Mouse (Mus musculus): ENCODE data around the gene Atad1.
A peak's percentile ranks its signal among the peaks of the same experiment; 100 is the strongest.
"Not testable (repeated sequence)": the region's sequence is repeated elsewhere in the genome, so short reads cannot be mapped to it uniquely, and the experiment has no call there.

Atad1 gene

DNA sequence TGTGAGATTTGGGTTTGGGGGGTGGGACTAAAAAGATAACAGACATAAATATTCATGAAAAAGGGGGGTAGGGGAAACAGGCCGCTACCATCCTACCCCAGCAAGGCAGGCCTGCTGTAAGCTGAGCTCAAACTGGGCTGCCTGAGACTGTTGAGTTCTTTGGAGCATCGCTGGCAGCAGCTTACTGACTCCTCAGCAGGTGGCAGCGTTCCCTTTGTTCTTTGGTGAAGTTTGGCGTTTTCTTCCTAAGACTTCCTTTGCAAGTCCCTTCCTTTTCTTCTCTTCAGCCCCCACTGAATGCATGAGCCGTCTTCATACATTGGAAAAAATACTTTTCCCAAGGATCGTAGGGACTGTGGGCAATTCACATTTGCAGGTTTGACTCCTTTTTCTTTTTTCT lies 9.8 kb upstream of the Atad1 start:
- no peak for DNase-seq (ENCODE audit: low spot score in 2 of 2)

DNA sequence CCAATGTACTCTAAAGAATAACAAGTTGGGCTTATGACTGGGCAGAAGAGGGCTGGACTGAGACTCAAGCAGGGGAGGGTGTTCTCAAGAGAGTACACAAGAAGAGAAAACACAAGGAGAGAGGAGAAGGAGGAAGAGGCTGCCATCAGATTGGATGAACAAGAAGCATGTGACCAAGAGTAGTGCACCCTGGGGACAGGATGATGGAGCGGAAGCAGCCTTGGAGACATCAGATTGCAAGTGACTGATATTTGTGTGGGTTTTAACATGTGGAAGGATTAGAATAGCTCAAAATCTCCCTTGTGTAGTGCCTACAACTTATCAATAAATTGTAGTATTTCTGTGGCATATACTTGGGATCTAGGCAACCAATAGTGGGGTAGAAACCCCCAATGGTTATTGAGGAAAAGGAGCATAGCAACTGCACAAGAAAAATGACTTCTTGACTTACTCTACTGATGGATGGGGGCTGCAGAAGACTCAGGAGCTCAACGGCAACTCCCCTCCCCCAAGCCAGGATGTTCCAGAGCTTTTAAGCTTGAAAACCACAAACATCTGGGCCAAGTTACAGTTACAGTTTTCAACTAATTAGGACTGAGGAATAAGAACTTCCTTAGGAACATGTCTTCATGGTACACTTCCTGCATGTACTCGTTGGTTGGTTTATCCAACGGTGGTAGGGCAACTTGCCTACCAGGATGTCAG lies 1.2 kb upstream of the Atad1 start:
- no peak for DNase-seq (ENCODE audit: low spot score in 2 of 2)

DNA sequence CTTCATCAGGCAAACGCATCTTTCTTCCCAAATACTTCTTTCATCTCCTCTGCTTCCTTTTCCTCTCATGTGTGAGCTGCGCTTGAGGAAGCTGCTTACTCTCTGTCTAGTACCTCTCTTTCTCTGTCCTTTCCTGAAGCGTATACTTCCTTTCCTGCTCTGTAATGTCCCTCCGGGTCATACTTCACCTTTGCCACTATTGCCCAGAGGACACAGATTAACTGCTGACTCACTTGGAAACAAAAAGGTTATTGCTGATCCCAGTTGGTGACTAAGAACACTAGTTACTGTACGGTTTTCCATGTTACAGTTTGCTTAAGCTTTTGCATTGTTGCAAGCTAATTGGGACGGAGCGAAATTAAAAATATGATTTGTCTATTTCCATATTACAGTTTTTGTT lies 1.7 kb downstream of the Atad1 start:
- DNase-seq (ENCODE audit: low spot score in 2 of 2) = no peak

DNA sequence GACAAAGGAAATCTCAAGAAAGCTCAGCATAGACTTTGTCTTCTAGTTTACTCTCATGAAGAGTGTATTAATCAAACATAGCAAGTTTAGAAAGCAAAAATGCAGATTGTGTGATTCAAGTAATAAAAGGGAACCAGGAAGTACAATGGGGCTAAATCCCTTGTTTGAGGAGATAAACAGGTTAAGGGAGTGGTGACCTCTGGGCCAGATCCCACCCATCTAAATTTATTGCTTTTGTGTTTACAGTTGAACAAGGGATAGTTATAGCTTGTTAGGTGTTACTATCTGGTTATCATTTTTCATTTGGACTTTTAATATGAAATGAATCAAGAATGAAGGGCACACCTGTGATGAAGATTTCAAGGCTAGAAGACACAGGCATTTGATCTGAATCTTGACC lies 6.7 kb downstream of the Atad1 start:
- no peak for DNase-seq (ENCODE audit: low spot score in 2 of 2)

DNA sequence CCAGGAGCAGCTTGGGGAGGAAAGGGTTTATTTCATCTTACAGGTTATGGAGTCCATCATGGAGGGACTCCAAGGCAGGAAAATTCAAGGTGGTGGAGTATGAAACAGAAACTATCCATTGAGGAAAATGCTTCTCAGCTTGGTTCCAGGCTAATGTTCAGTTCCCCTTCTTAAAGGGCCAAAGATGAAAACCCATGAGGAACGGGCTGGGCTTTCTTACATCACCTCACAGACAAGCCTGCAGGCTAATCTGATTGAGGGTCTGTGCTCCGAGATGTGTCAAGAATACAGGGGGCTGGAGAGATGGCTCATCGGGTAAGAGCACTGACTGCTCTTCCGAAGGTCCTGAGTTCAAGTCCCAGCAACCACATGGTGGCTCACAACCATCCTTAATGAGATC lies 9.8 kb downstream of the Atad1 start:
- no peak for DNase-seq (ENCODE audit: low spot score in 2 of 2)

DNA sequence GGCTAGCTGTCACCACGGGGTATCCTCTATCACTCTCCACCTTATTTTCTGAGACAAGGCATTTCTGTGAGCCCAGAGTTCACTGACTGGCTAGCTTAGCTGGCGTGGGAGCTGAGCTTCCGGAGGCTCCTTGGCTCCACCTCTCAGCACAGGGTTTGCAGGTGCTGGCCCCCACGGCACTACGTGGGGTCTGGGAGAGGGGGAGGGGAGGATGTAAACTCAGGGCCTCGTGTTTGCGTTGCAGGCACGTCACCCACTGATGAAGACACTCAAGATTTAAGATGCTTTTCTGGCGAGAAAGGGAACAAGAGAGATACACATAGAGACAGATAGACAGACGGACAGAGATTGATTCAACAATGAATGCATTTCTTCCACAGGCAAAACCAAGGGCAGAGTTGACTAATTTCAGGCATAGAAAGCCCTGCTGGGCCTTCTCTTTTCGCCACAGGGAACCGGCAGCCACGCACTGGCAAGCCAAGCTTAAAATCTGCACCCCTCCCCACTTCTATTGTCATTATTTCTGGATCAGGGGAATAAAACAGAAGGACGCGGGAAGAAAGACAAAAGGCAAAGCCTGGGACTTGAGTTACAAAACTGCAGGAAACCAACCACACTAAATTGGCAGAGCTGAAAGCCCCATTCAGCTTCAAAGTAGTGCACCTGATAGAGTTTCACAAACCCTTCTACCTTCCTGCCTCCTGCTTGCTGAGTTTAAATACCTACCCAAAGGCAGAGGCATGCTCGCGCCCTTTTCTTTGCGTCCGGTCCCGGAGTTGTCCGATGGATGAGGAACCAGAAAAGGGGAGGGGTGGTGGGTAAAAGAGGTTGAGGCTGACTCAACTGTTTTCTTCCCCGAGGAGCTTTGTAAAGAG lies 12.9 kb downstream of the Atad1 start:
- DNase-seq (ENCODE audit: low spot score in 2 of 2) = no peak

DNA sequence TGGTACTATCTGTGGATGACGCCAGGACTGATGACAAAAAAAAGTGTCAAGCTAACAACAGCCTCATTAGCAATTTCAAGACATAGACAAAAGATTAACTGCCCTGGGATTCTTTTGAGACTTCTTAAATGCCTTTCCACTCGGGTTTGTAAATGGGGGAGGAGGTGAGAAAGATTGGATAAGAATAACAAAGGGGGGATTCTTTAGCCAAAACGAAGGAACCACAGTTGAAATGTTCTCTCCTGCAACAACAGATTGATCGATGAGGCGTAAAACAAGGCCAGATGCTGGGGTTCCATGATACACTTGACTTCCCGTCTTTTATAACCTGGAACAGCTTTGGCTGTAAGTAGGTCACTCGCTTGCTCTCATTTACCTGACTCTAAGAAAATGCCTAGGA lies 15.8 kb downstream of the Atad1 start:
- no peak for DNase-seq (ENCODE audit: low spot score in 2 of 2)

DNA sequence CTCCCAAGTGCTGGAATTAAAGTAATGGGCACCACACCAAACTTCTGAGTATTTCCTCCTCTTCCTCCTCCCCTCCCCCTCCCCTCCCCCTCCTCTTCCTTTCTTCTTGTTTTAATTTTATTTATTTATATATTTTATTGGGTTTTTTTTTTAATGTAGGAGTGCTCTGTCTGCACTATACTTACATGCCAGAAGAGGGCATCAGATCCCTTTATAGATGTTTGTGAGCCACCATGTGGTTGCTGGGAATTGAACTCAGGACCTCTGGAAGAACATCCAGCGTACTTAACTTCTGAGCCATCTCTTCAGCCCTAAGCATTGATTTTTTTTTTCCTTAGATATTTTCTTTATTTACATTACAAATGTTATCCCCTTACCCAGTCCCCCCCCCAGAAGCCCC lies 19.3 kb downstream of the Atad1 start:
- DNase-seq (ENCODE audit: low spot score in 2 of 2) = no peak

DNA sequence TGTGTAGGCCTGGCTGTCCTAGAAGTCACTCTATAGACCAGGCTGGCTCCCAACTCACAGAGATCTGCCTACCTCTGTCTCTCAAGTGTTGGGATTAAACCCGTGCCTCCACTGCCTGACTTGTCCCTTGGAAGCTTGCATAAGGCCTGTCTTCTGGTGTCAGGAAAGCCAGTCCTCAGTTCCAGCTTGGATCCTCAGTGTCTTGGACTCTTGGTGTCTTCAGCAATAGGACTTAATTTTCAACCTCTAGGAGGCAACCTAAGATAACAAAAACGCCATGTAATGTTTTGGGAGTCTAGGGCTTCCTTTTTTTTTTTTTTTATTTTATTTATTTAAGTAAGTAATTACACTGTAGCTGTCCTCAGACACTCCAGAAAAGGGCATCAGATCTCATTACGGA lies 22.0 kb downstream of the Atad1 start:
- no peak for DNase-seq (ENCODE audit: low spot score in 2 of 2)

DNA sequence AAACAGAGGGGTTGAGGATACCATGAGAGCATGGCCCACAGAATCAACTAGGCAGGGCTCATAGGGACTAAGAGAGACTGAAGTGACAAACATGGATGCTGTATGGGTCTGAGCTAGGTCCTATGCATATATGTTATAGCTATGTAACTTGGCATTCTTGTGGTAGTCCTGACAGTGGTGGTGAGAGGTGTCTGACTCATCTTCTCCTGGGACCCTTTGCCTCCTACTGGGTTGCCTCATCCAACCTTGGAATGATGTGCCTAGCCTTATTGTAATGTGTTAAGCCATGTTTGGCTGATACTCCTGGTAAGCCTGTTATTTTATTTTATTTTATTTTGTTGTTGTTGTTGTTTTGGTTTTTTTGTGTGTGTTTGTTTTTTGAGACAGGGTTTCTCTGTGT lies 23.9 kb downstream of the Atad1 start:
- DNase-seq (ENCODE audit: low spot score in 2 of 2) = no peak

DNA sequence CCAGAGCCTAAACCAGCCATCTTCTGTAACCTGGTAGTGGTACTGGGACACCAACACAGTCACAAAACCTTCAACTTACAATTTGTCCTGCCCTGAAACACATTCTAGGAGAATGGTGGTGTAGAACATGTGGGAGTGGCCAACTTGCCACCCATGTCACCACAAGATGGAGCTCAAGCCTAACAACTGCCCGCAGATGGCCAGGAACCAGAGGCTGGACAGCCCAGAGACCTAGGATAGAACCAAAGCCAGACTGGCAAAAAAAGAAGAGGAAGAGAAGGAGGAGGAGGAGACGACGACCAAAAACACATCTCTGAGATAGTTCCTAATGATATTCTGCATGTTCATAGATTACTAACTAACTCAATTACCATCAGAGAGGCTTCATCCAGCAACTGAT lies 24.4 kb downstream of the Atad1 start:
- peak; percentile 58 to 65 for DNase-seq (ENCODE audit: low spot score in 2 of 2)

DNA sequence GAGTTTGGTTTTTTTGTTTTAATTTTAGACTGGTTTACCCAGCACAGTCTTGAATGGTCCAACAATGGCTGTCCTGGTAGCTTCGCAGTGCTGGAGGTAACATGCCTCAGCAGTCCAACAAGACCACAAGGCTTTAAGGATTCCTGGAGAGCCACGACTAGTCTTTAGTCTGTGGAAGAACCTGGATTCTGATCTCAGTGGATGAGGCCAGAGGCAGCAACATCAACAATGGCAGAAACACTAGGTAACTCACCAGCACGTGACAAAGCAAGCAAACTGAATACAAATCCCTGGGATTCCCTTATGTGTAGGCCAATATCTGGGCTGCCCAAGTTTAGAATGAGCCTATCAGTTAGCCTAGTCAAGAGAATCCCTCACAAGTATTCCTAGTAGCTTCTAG lies 26.1 kb downstream of the Atad1 start:
- DNase-seq (ENCODE audit: low spot score in 2 of 2) = no peak

DNA sequence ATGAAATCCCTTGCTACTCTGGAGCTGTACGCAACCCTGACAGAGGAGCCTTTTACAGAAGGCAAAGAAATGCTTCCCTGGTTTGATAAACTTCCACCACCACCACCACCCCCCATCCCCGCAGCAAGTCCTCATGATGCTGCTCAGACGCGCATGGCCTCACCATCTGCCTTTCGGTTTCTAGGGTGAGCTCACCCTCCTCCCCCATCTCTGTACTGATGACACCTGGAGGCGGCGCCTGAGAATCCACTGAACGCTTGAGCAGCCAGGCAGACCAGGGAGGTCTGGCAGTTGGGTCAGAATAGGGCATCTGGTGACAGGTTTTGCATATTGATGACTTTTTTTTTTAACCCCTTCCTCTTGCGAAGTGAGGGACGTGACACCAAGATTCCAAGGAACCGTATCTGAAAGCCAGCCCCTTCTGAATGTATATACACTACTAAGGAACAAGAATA lies 27.0 kb downstream of the Atad1 start:
- DNase-seq (ENCODE audit: low spot score in 2 of 2) = peak; percentile 46 to 48

DNA sequence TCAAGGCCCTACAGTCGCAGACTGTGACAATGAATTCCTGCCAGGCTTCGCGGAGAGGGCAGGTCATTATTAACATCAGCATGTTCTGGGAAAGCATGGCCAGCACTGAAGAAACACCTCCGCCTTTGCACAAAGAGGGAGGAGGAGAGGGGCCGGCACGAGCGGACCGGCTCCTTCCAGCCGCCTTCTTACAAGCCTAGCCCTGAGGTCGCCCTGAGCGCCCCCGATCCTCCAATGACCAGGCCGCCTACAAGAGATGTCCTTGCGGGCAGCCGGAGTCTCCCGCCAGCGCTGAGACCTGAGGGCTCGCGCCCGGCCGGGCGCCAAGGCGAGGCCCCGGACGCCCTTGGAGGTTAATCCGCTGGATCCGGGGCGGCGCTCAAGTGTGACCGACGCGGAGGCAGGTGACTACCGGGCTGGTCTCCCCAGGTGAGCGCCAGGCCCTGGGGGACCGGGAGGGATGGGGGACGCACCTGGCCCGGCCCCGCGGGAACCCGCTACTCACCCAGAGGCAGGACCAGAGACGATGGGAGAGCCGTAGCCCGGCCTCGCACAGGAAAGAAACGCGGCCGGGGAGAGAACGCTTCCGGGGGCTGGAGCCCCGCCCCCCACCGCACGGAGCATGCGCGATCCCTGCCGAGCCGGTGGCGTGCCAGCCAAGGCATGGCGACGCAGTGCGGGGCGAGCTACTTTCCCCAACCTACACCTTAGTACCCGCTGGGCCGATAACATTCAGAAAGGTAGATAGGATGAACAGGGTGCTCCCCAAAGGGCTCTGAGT lies 27.6 kb downstream of the Atad1 start:
- peak; percentile 83 to 88 for DNase-seq (ENCODE audit: low spot score in 2 of 2)

DNA sequence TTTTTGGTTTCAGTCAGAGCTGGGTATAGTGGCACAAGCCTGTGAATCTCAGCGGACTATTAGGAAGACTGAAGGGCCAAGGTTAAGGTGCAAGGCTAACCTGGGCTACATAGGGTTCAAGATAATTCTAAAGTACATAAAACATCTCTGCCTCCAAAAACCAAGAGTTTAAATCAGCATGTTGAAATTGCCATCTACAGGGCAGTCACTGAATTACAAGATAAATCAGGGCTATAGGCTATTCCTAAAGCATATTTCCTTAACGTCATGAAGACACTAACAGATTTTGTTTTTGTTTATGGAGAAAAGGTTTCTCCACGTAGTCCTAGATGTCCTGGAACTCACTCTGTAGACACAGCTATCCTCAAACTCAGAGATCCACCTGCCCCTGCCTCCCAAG lies 29.3 kb downstream of the Atad1 start:
- DNase-seq (ENCODE audit: low spot score in 2 of 2) = no peak

DNA sequence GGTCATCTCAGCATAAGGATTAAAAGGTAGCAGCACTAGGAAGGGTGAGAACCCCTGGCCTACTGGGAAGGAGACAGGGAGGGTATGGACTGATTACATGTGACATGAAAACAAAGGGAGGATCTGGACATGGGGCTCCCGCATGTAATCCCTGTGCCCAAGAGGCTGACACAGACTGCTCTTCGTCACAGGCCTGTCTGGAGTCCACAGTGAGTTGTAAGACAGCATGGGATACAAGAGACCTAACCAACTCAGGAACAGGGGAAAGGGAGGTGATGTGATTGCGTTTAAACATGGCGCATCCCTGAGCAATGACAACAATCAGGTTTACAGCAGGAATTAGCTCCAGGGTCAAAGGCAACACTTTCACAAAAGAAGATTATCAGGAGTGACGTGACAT lies 30.6 kb downstream of the Atad1 start:
- no peak for DNase-seq (ENCODE audit: low spot score in 2 of 2)

DNA sequence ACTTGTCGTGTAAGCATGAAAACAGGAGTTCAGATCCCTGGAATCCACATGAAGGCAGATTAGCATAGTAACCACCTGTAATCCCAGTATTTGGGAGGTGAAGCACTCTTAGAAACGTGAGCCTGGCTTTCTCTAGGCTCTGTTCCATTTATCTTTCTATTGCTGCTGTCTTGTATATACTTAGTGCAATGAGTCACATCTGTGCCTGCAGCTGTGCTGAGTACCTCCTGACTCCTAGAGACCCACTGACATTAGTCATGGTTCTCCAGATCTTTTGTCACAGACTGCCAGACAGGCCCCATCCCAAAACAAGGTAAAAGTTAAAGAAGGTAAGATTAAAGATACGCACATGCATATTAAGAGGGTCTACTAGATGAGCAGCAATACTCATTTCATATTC lies 37.4 kb downstream of the Atad1 start:
- DNase-seq (ENCODE audit: low spot score in 2 of 2) = no peak

DNA sequence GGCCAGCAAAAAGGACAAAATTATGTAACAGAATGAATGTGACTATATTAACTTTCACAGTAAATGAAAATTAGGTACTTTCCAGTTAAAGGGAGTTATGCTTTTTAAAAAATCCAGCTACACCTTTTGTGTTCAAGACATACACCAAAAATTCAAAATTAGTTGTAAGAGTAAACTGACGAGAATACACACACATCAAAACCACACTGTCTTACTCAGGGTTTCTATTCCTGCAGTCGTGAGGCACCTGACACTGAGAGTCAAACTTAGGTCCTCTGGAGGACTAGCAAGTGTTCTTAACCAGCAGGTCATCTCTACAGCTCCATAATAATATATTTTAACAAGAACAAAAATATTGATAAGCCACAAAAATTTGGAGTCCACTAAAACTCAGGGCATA lies 42.9 kb downstream of the Atad1 start:
- DNase-seq (ENCODE audit: low spot score in 2 of 2) = no peak

DNA sequence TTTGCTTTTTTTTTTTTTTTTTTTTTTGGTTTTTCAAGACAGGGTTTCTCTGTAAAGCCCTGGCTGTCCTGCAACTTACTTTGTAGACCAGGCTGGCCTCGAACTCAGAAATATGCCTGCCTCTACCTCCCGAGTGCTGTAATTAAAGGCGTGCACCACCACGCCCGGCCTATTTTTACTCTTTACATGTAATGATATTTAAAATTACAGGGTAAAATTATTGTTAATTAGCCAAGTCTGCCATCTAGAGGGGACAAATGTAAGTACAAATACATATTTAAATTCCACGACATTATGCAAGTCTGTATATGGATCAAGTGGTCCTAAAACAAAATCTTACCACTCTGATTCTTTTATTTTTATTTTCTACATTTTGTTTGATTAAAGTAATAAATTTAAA lies 49.9 kb downstream of the Atad1 start:
- no peak for DNase-seq (ENCODE audit: low spot score in 2 of 2)

DNA sequence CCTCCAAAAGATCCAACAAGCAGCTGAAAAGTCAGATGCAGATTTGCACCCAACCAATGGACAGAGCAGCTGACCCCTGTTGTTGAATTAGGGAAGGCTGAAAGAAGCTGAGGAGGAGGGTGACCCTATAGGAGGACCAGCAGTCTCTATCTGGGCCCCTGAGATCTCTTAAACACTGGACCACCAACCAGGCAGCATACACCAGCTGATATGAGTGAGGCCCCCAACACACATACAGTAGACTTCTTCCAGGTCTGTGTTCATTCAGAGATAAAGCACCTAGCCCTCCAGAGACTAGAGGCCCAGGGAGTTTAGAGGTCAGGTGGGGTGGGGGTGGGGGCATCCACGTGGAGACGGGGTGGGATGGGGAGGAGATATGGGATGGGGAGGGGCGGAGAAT lies 51.4 kb downstream of the Atad1 start:
- not testable (repeated sequence) for DNase-seq (ENCODE audit: low spot score in 2 of 2)

DNA sequence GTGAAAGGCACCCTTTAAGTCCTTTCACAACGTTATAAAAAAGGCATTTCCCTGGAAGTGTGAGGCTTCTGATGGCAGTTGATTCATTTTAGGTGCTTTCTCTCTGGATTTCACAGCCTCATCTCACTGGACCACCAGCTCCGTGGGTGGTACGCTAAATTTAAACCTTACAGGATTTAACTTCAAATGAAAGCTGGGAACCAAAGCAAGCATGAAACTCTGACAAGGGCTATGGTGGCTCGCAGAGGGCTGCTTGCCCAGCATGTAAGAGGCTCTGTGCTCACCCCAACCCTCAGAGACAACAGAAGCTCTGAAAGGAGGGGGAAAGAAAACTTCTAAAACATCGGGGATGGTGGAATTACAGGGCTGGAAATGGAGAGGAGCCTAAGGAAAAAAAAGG lies 51.9 kb downstream of the Atad1 start:
- DNase-seq (ENCODE audit: low spot score in 2 of 2) = no peak

DNA sequence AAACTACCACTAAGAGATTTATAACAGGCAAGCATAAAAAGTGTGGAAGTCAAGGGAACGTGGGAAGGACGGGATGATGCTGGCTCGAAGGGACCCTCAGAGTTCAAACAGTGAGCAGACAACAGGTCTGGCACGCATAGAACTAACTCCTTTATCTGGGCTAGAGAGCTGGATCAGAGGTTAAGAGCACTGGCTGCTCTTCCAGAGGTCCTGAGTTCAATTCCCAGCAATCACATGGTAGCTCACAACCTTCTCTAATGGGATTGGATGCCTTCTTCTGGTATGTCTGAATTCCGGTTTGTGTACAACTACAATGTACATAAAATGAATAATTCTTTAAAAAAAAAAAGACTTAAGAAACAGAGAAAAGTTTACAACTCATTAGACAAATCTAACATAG lies 56.5 kb downstream of the Atad1 start:
- no peak for DNase-seq (ENCODE audit: low spot score in 2 of 2)

DNA sequence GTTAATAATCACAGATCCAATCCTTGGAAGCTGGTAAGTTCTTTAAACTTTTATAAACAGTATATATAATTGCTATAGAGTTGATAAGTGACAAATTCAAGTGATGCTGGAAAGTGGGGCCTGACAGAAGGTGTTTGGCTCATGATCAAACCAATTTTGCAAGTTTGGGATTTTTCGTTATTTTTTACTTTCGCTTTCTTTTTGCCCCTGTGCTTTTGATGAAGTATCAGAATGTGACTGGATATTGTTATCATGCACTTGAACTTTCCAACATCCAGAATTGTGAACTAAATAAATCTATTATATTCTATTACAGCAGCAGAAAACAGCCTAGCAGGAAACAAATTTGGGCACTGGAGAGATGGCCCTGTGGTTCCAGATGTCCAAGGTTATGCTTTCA lies 58.7 kb downstream of the Atad1 start:
- DNase-seq (ENCODE audit: low spot score in 2 of 2) = no peak
